Mouse (Mus musculus): ENCODE measurements around the gene Car5a. TPM values are rescaled to one million over a fixed set of nuclear protein-coding genes. Genes with fewer than 3 reads are reported as not detected.

Gene Car5a
- polyA plus RNA-seq, 1 experiment from 2014 or later, result 3.2 TPM

- H3K9ac ChIP-seq, result 0 out of 2 replicates have a peak overlapping the region, but pooled peaks have one; percentile 9
- peaks cover 78% of the 10 kb centered on the region for H3K4me1 ChIP-seq (replicated peaks)
- no peaks in the 10 kb centered on the region for H3K9me3 ChIP-seq (replicated peaks)
- H3K27ac ChIP-seq (replicated peaks), result peak overlapping the region; percentile 100
- H3K4me3 ChIP-seq (replicated peaks), result 0 out of 2 replicates have a peak overlapping the region, but pooled peaks have one; percentile 3
- peaks cover 79% of the 10 kb centered on the region for H3K36me3 ChIP-seq (replicated peaks)
- 80% methylated on average over 7 of the region's 7 CpGs for WGBS (ENCODE audit: insufficient replicate concordance)
- no peaks in the 10 kb centered on the region for H3K27me3 ChIP-seq
- no peak for ATAC-seq (ENCODE audit: insufficient read depth)
- H3K4me2 ChIP-seq, result peak overlapping the region; percentile 92
Observed at GRCm38 (mm10) chr8:121895910-121896309, 48.8 kb downstream of the Car5a start.

DNA sequence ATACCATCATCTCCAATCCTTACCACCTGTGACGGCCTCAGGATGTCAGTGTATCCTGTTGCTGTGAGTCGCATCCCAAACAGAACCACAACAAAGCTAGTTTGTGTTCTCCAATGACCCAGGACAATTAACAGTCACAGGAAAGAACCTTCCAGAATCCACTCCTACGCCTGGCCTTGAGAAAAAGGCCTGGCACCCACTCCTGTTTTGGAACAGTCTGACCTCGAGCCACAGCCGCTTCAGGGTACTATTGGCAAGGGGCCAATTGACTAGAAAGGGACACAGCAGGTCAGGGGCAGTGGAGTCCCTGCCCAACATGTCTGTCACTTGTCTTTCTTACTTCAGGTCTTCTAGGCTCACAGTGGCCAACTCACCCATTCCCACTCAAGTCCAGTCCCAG, 51.8 kb downstream of the Car5a start:
- no peak for ATAC-seq (ENCODE audit: insufficient read depth)
- no peak overlapping the region for H3K27ac ChIP-seq (replicated peaks)
- 89% methylated on average over 5 of the region's 5 CpGs for WGBS (ENCODE audit: insufficient replicate concordance)

GRCm38 (mm10) chr8:121889810-121890785, 54.6 kb downstream of the Car5a start:
- ATAC-seq (ENCODE audit: insufficient read depth), result no peak
- H3K9ac ChIP-seq, result no peak overlapping the region
- peaks cover 99% of the 10 kb centered on the region for H3K36me3 ChIP-seq (replicated peaks)
- peaks cover 29% of the 10 kb centered on the region for H3K4me1 ChIP-seq (replicated peaks)
- 83% methylated on average over 15 of the region's 15 CpGs for WGBS (ENCODE audit: insufficient replicate concordance)
- no peak overlapping the region for H3K27ac ChIP-seq (replicated peaks)
- H3K27me3 ChIP-seq, result no peaks in the 10 kb centered on the region
- no peaks in the 10 kb centered on the region for H3K9me3 ChIP-seq (replicated peaks)
- H3K4me2 ChIP-seq, result no peak overlapping the region
- H3K4me3 ChIP-seq (replicated peaks), result no peak overlapping the region

More for the DNA sequence above, 51.8 kb downstream of the Car5a start:
- Histone ChIP-seq H3K4me2 (no peak overlapping the region), H3K36me3 (replicated peaks) (peaks cover 99% of the 10 kb centered on the region), H3K9me3 (replicated peaks) (no peaks in the 10 kb centered on the region), H3K9ac (no peak overlapping the region), H3K4me1 (replicated peaks) (peaks cover 57% of the 10 kb centered on the region), H3K27me3 (no peaks in the 10 kb centered on the region), H3K4me3 (replicated peaks) (no peak overlapping the region)

- WGBS (ENCODE audit: insufficient replicate concordance), result 93% methylated on average over 1 of the region's 1 CpGs
- H3K27me3 ChIP-seq, result no peaks in the 10 kb centered on the region
- H3K27ac ChIP-seq (replicated peaks), result no peak overlapping the region
- H3K9ac ChIP-seq, result no peak overlapping the region
- peaks cover 24% of the 10 kb centered on the region; the same call in 1 of the 2 replicates for H3K4me1 ChIP-seq (replicated peaks)
- peaks cover 99% of the 10 kb centered on the region for H3K36me3 ChIP-seq (replicated peaks)
- H3K4me2 ChIP-seq, result no peak overlapping the region
- H3K4me3 ChIP-seq (replicated peaks), result no peak overlapping the region
- H3K9me3 ChIP-seq (replicated peaks), result no peaks in the 10 kb centered on the region
- ATAC-seq (ENCODE audit: insufficient read depth), result no peak
Observed at GRCm38 (mm10) chr8:121889317-121889716, 55.4 kb downstream of the Car5a start.

GRCm38 (mm10) chr8:121887547-121887946, 57.2 kb downstream of the Car5a start:
- Histone ChIP-seq H3K4me3 (replicated peaks) (no peak overlapping the region), H3K9ac (no peak overlapping the region), H3K4me2 (no peak overlapping the region), H3K36me3 (replicated peaks) (peaks cover 99% of the 10 kb centered on the region), H3K4me1 (replicated peaks) (peaks cover 18% of the 10 kb centered on the region; the same call in 1 of the 2 replicates), H3K27ac (replicated peaks) (no peak overlapping the region), H3K27me3 (no peaks in the 10 kb centered on the region), H3K9me3 (replicated peaks) (no peaks in the 10 kb centered on the region)
- no peak for ATAC-seq (ENCODE audit: insufficient read depth)
- 65% methylated on average over 1 of the region's 1 CpGs for WGBS (ENCODE audit: insufficient replicate concordance)

- Histone ChIP-seq H3K4me3 (replicated peaks) (no peak overlapping the region), H3K36me3 (replicated peaks) (peaks cover 99% of the 10 kb centered on the region), H3K9ac (no peak overlapping the region), H3K27ac (replicated peaks) (no peak overlapping the region), H3K27me3 (no peaks in the 10 kb centered on the region), H3K4me1 (replicated peaks) (0 out of 2 replicates have a peak, but pooled peaks cover 16% of the 10 kb centered on the region), H3K4me2 (no peak overlapping the region), H3K9me3 (replicated peaks) (no peaks in the 10 kb centered on the region)
- 79% methylated on average over 6 of the region's 6 CpGs for WGBS (ENCODE audit: insufficient replicate concordance)
- no peak for ATAC-seq (ENCODE audit: insufficient read depth)
Observed at GRCm38 (mm10) chr8:121885433-121885832, 59.3 kb downstream of the Car5a start.

DNA sequence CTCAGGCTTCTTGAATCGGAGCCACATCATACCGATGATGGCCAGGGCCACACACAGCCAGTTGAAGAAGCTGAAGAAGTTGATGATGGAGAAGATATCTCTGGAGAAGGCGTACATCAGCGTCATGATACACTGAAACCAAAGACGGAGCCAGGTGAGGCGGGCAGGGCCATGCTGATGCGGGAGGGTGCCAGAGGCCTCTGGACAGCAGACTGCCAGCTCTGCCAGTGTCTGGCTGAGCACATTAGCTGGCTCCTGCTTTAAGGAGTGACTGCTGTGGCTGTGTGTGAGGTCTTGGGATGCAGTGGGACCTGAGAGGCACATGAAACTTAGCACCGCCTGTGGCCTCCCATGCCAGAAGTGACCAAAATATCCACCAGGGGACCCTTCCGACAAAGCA, 59.7 kb downstream of the Car5a start:
- Histone ChIP-seq H3K27ac (replicated peaks) (no peak overlapping the region), H3K4me2 (no peak overlapping the region), H3K9me3 (replicated peaks) (no peaks in the 10 kb centered on the region), H3K4me1 (replicated peaks) (0 out of 2 replicates have a peak, but pooled peaks cover 13% of the 10 kb centered on the region), H3K4me3 (replicated peaks) (no peak overlapping the region), H3K27me3 (no peaks in the 10 kb centered on the region), H3K36me3 (replicated peaks) (peaks cover 99% of the 10 kb centered on the region), H3K9ac (no peak overlapping the region)
- 89% methylated on average over 9 of the region's 9 CpGs for WGBS (ENCODE audit: insufficient replicate concordance)
- ATAC-seq (ENCODE audit: insufficient read depth), result no peak

DNA sequence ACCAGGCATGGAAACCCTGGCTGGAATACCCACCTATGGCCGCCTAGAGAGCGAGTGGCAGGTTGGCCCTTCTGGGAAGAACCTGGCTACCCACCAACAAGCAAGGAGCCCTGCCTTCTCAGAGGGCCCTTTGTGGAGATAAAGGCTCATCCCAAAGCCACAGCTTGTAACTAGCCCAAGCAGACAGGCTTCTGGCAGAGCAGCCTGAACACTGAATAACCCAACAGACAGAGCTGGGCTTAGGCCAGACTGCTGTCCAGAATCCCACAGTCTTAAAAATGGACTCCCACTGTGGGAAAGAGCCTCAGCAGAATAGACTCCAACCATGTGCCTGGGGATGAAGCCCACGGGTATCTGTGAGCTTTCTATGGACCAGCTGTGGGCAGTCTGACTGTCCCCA, 60.5 kb downstream of the Car5a start:
- Histone ChIP-seq H3K36me3 (replicated peaks) (peaks cover 100% of the 10 kb centered on the region), H3K9ac (no peak overlapping the region), H3K27ac (replicated peaks) (no peak overlapping the region), H3K9me3 (replicated peaks) (no peaks in the 10 kb centered on the region), H3K27me3 (no peaks in the 10 kb centered on the region), H3K4me2 (no peak overlapping the region), H3K4me1 (replicated peaks) (0 out of 2 replicates have a peak, but pooled peaks cover 11% of the 10 kb centered on the region), H3K4me3 (replicated peaks) (no peak overlapping the region)
- ATAC-seq (ENCODE audit: insufficient read depth), result no peak
- 78% methylated on average over 3 of the region's 3 CpGs for WGBS (ENCODE audit: insufficient replicate concordance)

GRCm38 (mm10) chr8:121881921-121882320, 62.8 kb downstream of the Car5a start:
- Histone ChIP-seq H3K27ac (replicated peaks) (no peak overlapping the region), H3K4me1 (replicated peaks) (peaks cover 19% of the 10 kb centered on the region), H3K27me3 (no peaks in the 10 kb centered on the region), H3K9ac (no peak overlapping the region), H3K36me3 (replicated peaks) (peaks cover 78% of the 10 kb centered on the region), H3K4me2 (no peak overlapping the region), H3K4me3 (replicated peaks) (no peak overlapping the region), H3K9me3 (replicated peaks) (no peaks in the 10 kb centered on the region)
- ATAC-seq (ENCODE audit: insufficient read depth), result 0 out of 2 replicates have a peak, but pooled peaks have one; percentile 10
- WGBS (ENCODE audit: insufficient replicate concordance), result 85% methylated on average over 5 of the region's 5 CpGs

- Histone ChIP-seq H3K4me3 (replicated peaks) (no peak overlapping the region), H3K9ac (no peak overlapping the region), H3K4me2 (no peak overlapping the region), H3K36me3 (replicated peaks) (peaks cover 66% of the 10 kb centered on the region), H3K9me3 (replicated peaks) (no peaks in the 10 kb centered on the region), H3K4me1 (replicated peaks) (peaks cover 20% of the 10 kb centered on the region), H3K27ac (replicated peaks) (no peak overlapping the region), H3K27me3 (no peaks in the 10 kb centered on the region)
- WGBS (ENCODE audit: insufficient replicate concordance), result 74% methylated on average over 1 of the region's 1 CpGs
- no peak for ATAC-seq (ENCODE audit: insufficient read depth)
Observed at GRCm38 (mm10) chr8:121880818-121881217, 63.9 kb downstream of the Car5a start.

GRCm38 (mm10) chr8:121879712-121880111, 65.0 kb downstream of the Car5a start:
- no peak overlapping the region for H3K9ac ChIP-seq
- WGBS (ENCODE audit: insufficient replicate concordance), result 82% methylated on average over 3 of the region's 3 CpGs
- ATAC-seq (ENCODE audit: insufficient read depth), result no peak
- H3K9me3 ChIP-seq (replicated peaks), result no peaks in the 10 kb centered on the region
- H3K4me1 ChIP-seq (replicated peaks), result peaks cover 31% of the 10 kb centered on the region
- H3K4me3 ChIP-seq (replicated peaks), result no peak overlapping the region
- H3K36me3 ChIP-seq (replicated peaks), result peaks cover 55% of the 10 kb centered on the region
- peaks cover 7% of the 10 kb centered on the region; the same call in 1 of the 2 replicates for H3K27me3 ChIP-seq
- H3K27ac ChIP-seq (replicated peaks), result no peak overlapping the region
- no peak overlapping the region for H3K4me2 ChIP-seq

Data from liver, embryonic 15.5 days (tissue).